Mouse (Mus musculus): ENCODE measurements around the gene Zfp362.
A peak's percentile ranks its signal among the peaks of the same experiment; 100 is the strongest.

Zfp362 gene

DNA sequence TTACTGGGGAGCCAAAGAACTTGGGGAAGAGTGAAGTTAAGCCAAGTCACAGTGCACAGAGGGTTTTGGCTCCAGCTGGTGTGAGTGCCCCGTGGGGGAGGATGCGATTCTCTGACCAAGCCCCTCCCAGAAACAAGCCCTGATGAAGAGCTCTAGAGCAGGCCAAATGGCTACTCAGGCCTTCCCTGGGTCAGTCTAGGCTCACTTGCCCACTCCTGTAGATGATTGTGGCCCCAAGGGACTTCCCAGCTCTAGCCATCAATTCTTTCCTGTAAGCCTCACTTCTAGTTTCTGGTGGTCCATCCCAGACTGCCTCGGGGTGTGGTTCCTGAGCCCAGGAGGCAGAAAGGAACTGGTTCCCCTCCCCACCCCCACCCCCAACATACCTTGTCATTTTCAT is 50.8 kb downstream of the Zfp362 start, which contains the start of gene A3galt2:
A3galt2 (plus strand) TSS at position 301 of the 400 bp plus-strand sequence.
- DNase-seq: no peak

DNA sequence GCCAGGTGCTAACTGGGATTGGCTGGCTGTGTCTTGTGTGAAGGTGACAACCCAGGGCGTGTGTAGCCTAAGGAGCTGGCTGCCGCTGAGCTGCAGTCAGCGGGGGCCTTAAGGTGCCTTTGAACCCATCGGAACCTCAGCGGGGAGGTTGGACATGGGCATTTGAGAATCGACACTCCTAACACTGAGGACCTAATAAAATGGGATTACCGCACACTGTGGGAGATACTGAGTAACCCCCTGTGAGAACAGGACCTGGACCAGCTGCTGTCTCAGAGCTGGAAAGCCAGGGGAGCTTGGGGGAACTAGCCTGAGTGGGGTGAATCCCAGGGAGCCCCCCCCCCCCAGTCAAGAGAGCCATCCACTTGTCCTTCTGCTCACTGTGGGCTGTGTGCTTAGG is 52.3 kb downstream of the Zfp362 start:
- DNase-seq: no peak

DNA sequence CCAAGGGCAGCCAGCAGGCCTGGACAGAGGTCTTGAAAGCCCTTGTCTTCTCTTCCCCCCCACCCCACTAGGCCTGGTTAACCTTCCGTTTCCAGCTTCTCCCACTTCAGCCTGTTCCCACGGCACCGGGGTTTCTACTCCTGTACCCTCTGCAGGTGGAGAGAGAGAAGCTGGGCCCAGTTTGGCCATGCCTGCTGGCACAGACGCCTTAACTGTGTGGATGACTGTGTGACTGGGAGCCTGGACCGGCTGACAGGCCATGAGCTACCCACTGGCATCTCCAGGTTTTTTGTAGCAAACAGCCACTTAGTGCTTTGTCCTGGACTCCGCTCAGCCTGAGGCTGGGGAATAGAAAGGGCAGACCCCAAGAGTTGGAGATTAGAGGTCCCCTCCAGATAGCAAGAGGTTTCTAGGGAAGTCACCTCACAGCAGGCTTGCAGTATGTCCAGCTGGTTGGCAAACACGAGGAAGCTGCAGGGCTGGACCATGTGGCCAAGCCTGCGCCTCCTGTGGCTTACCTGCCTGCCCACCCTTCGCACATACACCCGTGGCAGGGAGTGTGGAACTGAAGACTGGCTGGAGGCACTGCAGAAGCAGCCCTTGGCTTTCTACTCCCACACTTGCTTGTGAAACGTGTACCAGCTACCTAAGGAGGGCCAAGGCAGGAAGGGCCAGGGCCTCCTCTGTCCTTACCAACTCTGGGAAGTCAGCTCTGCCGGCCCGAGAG is 53.7 kb downstream of the Zfp362 start:
- no peak for DNase-seq

DNA sequence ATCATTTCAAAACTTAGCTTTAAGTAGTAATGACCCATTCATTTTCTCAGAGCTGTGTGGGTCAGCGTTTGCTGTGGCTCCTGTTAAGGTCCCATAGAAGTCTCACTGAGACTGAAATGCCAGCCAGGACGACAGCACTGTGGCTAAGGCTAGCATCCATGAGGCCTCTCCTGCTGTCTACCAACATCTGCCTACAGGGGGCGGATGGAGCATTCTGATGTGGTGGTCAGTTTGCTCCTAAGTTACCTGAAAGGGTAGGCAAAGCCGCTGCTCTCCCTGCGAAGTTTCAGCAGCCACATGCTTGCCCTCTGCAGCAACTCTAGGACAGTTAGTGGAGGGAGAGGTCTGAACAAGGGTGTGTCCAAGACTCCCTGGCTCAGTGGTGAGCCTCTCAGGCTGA is 54.8 kb downstream of the Zfp362 start:
- DNase-seq: peak; percentile 58 to 65

DNA sequence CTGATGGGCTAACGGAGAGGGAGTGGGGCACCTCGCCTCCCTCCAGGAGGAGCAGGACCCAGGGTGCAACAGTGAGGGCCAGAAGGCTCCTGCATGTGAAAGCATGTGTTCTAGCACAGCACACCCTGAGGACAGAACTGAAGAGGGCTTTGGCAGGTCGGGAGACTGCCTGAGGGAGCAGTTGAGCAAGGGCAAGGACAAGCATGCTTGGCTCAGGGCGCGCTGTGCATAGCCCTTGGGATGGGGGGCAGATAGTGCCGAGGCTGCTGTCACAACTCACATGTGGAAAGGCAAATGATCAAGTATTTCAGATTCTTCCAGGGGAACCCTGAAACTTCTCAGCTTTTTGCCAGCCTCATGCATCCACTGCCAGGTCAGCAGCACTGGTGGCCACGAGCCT is 57.5 kb downstream of the Zfp362 start:
- DNase-seq: no peak

DNA sequence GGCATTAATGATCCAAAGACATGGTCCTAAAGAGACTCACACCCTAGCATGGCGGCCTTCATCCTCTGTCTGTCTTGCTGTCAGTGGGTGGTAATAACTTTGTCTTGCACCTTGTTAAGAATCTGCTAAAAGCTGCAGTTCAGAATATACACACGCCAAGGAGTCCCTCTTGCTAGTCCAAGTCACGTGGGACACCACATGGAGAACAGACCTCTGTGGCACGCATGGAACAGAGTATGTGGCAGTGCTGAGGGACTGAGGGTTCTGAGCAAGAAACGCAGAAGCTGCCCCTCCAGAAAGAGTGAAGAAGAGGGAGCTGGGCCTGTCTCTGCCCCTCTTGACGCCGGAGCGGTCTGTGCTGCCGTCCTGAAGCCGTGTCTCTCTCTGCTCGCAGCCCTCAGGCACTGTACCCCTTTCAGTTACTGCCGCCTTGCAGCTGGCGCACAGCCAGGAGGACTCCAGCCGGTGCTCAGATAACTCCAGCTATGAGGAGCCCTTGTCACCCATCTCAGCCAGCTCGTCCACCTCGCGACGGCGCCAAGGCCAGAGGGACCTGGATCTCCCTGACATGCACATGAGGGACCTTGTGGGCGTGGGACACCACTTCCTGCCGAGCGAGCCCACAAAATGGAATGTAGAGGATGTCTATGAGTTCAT is 58.1 kb downstream of the Zfp362 start:
- DNase-seq: no peak

DNA sequence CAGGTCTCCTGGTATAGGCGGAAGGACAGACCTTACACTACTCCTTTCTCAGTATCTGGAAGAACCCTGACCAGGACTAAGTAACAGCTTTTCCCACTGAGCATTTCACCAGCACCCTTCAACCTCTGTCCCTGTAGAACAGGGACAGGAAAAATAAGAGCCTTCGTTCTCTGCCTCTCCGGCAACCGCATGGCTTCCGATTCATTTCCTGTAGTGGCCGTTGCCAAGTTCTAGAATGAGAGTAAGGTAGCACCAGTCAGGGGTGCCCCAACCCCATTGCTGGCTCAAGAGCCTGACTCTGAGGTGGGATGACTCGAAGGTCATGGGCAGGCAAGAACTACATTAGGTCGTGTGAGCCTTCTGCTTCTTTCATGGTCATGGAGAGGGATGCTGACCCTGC is 60.7 kb downstream of the Zfp362 start:
- DNase-seq: no peak

GRCm38 (mm10) chr4:128743031-128743626 is 62.7 kb downstream of the Zfp362 start:
- no peak for DNase-seq

DNA sequence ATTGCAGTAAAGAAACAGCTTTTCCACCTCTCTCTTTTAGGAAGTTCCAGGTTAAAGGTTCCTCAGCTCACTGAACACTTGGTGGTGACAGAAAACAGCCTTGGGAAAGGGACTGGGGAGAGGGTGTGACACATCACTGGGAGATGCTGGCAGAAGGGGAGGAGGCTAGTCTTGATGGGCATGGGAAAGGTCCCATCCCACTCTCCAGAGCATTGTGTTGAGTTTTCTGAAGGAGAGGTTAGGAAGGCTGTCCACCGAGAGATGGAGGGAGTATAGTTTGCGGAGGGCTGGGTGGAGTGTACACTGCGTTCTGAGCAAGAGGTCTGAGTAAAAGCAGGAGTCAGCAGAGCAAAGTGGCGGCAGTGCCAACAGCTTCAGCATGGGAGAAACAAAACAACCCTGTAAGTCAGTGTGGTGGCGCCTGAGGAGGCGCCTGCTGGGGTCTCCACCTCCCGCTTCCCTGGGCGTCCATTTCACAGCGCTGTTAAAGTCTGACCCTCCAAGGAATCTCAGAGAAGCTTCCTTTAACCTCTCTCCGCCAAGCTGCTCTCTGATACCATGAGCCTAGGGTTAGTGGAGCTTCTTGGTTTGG is 63.4 kb downstream of the Zfp362 start:
- no peak for DNase-seq

DNA sequence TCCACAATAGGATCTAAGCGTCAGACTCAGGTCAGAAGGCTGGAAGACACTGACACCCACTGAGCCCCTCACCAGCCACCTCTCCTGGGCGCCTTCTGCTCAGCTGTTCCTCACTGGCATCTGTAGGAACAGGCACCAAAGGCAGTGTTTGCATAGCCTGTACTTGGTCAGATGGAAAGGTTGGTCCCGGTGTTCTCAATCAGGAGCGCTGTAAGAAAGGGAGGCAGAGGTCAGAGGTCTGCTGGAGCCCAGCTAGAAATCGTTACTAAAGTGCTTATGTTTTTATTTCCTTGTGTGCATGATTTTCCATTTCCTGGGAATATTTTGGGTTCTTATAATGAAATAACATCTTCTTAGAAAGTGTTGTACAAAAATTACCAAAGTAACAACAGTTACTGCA is 63.9 kb downstream of the Zfp362 start:
- DNase-seq: no peak

DNA sequence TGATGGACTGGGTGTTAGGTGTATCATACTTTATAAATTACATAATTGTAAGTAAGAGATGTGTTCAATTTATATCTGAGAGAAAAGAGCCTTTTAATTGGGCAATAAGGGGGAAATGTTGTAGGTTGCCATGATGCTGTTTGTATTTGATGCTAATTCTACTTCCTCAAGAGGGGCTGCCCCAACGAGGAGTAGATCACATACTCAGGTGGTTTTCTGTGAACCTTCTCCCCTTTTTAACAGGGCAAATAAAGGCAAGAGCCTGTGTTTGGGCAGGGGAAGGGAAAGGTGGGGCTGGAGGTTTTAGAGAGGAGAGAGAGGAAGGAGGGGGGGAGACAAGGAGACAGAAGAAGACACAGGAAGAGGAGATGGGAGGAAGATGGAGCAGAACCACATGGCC is 65.0 kb downstream of the Zfp362 start:
- DNase-seq: no peak

GRCm38 (mm10) chr4:128737825-128738610 is 67.8 kb downstream of the Zfp362 start:
- DNase-seq: peak; percentile 62 to 74

DNA sequence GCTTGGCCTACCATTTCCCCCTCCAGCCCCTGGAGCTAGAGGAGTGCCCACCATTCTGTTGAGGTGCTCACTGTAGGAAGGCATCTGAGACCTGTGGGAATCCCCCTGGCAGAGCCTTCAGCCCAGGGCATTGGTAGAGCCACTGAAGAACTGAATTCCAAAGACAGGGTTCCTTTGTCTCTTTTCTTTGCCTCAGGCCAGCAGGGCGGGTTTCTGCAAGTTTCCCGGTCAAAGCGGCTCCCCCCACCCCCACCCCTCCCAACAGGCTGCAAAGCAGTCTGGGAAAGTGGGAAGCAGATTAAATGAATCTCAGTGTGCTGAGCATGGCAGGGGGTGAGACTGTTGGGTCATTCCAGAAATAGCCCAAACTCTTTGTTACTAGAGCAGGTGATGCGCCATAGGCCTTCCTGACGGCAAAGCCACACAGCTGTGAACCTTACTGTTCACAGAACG is 68.7 kb downstream of the Zfp362 start:
- no peak for DNase-seq

GRCm38 (mm10) chr4:128734721-128735671 is 70.8 kb downstream of the Zfp362 start:
- peak; percentile 66 to 79 for DNase-seq

GRCm38 (mm10) chr4:128734217-128734616 is 71.6 kb downstream of the Zfp362 start:
- DNase-seq: peak; percentile 80 to 88

GRCm38 (mm10) chr4:128733496-128733895 is 72.3 kb downstream of the Zfp362 start:
- no peak for DNase-seq

DNA sequence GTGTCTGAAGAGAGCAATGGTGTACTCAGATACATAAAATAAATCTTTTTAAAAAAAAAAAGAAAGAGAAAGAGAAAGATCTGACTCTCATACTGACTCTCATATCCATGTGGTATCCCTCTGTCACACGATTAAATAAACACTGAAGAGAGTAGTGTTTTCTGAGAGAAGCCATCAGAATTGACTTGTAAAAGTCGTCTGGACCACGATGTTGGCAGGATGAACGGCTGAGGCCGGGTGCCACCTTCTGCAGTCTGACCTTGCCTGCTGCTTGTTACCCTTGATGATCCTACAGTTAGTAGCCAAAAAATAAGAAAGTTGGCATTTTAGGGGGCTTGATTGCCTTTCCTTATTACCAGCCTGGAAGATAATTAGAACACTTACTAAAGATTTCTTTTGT is 73.1 kb downstream of the Zfp362 start:
- DNase-seq: no peak

DNA sequence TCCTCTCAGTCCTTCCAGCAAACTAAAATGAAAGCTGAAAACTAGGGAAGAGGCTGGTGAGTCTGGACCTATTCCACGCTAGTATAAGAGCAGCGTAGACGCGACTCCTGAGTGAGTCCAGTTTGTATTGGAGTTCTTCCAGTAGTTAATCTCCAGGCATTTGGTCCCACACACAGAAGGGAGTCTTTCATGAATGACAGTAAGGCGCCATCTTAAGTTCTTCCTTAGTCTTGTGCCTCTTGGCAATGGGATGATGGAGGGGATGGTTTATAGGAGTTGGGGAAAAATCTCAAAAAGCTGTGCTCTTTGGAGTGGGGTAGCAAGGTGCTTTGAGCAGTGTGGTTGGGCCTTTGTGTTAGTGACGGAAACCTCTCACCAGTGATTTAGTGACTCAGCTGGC is 75.6 kb downstream of the Zfp362 start:
- DNase-seq: no peak

GRCm38 (mm10) chr4:128729709-128730037 is 76.2 kb downstream of the Zfp362 start:
- DNase-seq: peak; percentile 67 to 73

- DNase-seq: no peak
Measured at GRCm38 (mm10) chr4:128729033-128729708, 76.7 kb downstream of the Zfp362 start.

- DNase-seq: no peak
Measured at GRCm38 (mm10) chr4:128728431-128728851, 77.4 kb downstream of the Zfp362 start.

Data from kidney, postnatal 4 days (tissue).